Comparison of ENCODE assay signal across 25 mouse cellular contexts in genomic region chr11:98697225-98697624, GRCm38 (mm10). TPM values are rescaled to one million over a fixed set of nuclear protein-coding genes. Genes with fewer than 3 reads are reported as not detected.
"Had no signal": no experiment of that assay in that cellular context is flagged by ENCODE, and none has a peak within 500 bp of the region (broad histone marks: within the 10 kb centered on the region; RNA-seq: fewer than 3 reads in every experiment).

No protein-coding gene starts in this region.

- H3K9me3 ChIP-seq: intestine, embryonic 15.5 days; limb, embryonic 10.5 days; limb, embryonic 13.5 days; liver, embryonic 12.5 days; liver, embryonic 15.5 days; lung, embryonic 15.5 days; megakaryocyte, embryonic 14.5 days; midbrain, embryonic 10.5 days; midbrain, embryonic 15.5 days; neural tube, embryonic 12.5 days; neural tube, embryonic 15.5 days had no signal

- H3K9ac ChIP-seq: intestine, embryonic 15.5 days; limb, embryonic 13.5 days; liver, embryonic 12.5 days; liver, embryonic 15.5 days; lung, embryonic 15.5 days; midbrain, embryonic 15.5 days; neural tube, embryonic 12.5 days; neural tube, embryonic 15.5 days had no signal

- ATAC-seq: intestine, embryonic 15.5 days; liver, embryonic 12.5 days; midbrain, embryonic 15.5 days had no signal

- H3K4me1 ChIP-seq: intestine, embryonic 15.5 days; liver, embryonic 12.5 days; liver, embryonic 15.5 days; midbrain, embryonic 10.5 days; midbrain, embryonic 15.5 days; neural tube, embryonic 12.5 days; neural tube, embryonic 15.5 days had no signal

- H3K4me3 ChIP-seq: intestine, embryonic 15.5 days; limb, embryonic 10.5 days; limb, embryonic 13.5 days; liver, embryonic 12.5 days; liver, embryonic 15.5 days; lung, embryonic 15.5 days; megakaryocyte, embryonic 14.5 days; midbrain, embryonic 10.5 days; midbrain, embryonic 15.5 days; neural tube, embryonic 12.5 days; neural tube, embryonic 15.5 days had no signal

- H3K27ac ChIP-seq: intestine, embryonic 15.5 days; limb, embryonic 10.5 days; limb, embryonic 13.5 days; liver, embryonic 12.5 days; liver, embryonic 15.5 days; lung, embryonic 15.5 days; midbrain, embryonic 10.5 days; midbrain, embryonic 15.5 days; neural tube, embryonic 12.5 days; neural tube, embryonic 15.5 days; stomach, postnatal 0 days had no signal

- H3K4me2 ChIP-seq: intestine, embryonic 15.5 days; limb, embryonic 13.5 days; liver, embryonic 12.5 days; liver, embryonic 15.5 days; lung, embryonic 15.5 days; midbrain, embryonic 15.5 days; neural tube, embryonic 12.5 days; neural tube, embryonic 15.5 days had no signal

- DNase-seq: liver; lung, postnatal 10 days; lung, postnatal 36 days; right cerebral cortex, adult 18-20 months; right cerebral cortex, postnatal 14 days; right cerebral cortex, postnatal 4 days; thymus, adult 2 months; thymus, postnatal 14 days; thymus, postnatal 4 days had no signal

- H3K27me3 ChIP-seq: intestine, embryonic 15.5 days; liver, embryonic 15.5 days; lung, embryonic 15.5 days; midbrain, embryonic 15.5 days; neural tube, embryonic 12.5 days; neural tube, embryonic 15.5 days had no signal

RNA-seq across cellular contexts. Expression of gene Csf3, which starts 3.8 kb away (rescaled TPM):
- total RNA-seq: layer of hippocampus, adult 18-20 months; layer of hippocampus, postnatal 14 days; left cerebral cortex, postnatal 25 days had no signal
- polyA plus RNA-seq: intestine, embryonic 15.5 days; limb, embryonic 10.5 days; limb, embryonic 13.5 days; liver, embryonic 12.5 days; liver, embryonic 15.5 days; lung, embryonic 15.5 days; midbrain, embryonic 10.5 days; midbrain, embryonic 15.5 days; neural tube, embryonic 12.5 days; neural tube, embryonic 15.5 days; stomach, embryonic 14.5 days had no signal

RNA-seq across cellular contexts. Expression of gene Gsdma, which starts 33.1 kb away (rescaled TPM):
- total RNA-seq: layer of hippocampus, adult 18-20 months; layer of hippocampus, postnatal 14 days; left cerebral cortex, postnatal 25 days had no signal
- polyA plus RNA-seq: liver, embryonic 12.5 days; liver, embryonic 15.5 days; midbrain, embryonic 10.5 days; midbrain, embryonic 15.5 days; neural tube, embryonic 12.5 days had no signal
